Mouse (Mus musculus) small intestine, adult 2 months (tissue): ENCODE measurements around the gene Caprin1.

Source experiments
- CTCF ChIP-seq: fragments of 200-500 bp; IDR thresholded peaks from 2 replicates; pipeline ENCODE4 v1.5.1; 2012; ENCODE audit warnings: low read depth, mild to moderate bottlenecking, control low read depth, inconsistent platforms, low read length, moderate library complexity, mixed read lengths; ENCODE audit not compliant: insufficient replicate concordance, insufficient read length; ENCODE audit errors: extremely low read depth
- POLR2A ChIP-seq: fragments of 200-500 bp; IDR thresholded peaks from 2 replicates; pipeline ENCODE4 v1.6.1; 2012; ENCODE audit warnings: low read depth, mild to moderate bottlenecking, control low read depth, inconsistent platforms, low read length, moderate library complexity

DNA sequence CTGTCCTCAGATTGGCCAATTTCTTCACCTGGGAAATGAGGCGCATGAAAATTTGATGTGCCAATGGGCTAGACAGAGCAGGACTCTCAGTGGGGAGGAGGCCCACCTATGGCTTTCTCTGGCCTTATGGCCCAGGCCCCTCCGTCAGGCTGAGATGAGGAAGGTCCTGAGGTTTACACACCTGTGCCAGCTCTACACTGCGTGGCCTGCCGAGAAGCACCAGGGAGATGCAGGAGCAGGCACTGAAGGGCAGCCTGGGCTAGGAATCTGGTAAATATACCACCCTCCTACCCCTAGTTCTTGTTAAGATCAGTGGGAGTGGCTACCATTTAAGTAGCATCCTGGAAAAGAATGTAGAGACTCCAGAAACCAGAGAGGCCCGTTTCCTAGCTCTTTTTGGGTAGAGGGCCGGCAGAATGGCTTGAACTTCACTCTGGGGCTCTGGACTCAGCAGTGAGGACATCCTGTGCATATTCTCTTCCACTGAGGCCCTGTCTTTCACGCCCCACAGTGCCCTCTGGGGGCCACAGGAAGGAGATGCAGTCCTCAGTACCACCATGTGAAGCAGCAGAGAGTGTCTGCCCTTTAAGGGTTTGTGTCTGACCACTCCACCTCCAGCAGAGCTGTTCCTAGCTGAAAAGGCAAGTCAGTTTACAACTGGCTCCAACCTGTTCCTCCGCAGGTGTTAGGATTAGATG lies 78.7 kb downstream of the Caprin1 start:
- TF ChIP-seq CTCF: peak; percentile 85; the same call in 1 of the 2 replicates
- no peak for TF ChIP-seq POLR2A
